Mouse (Mus musculus): ENCODE measurements around the gene Phyhipl. TPM values are rescaled to one million over a fixed set of nuclear protein-coding genes. Genes with fewer than 3 reads are reported as not detected.

Gene Phyhipl
- total RNA-seq, 2 experiments from 2014 or later = not detected

GRCm38 (mm10) chr10:70535401-70535800, 120.4 kb downstream of the Phyhipl start:
- intact Hi-C loops (cut with DNase I) = no loop called here
- no peak for DNase-seq

GRCm38 (mm10) chr10:70534571-70534970, 121.2 kb downstream of the Phyhipl start:
- no peak for DNase-seq
- intact Hi-C loops (cut with DNase I) = no loop called here

GRCm38 (mm10) chr10:70533986-70534385, 121.8 kb downstream of the Phyhipl start:
- no peak for DNase-seq
- intact Hi-C loops (cut with DNase I) = no loop called here

- DNase-seq = no peak
- intact Hi-C loops (cut with DNase I) = no loop called here
These were observed 122.4 kb downstream of the Phyhipl start for GRCm38 (mm10) chr10:70533301-70533781.

GRCm38 (mm10) chr10:70532249-70532648, 123.5 kb downstream of the Phyhipl start:
- intact Hi-C loops (cut with DNase I) = no loop called here

GRCm38 (mm10) chr10:70530185-70530823, 125.5 kb downstream of the Phyhipl start:
- intact Hi-C loops (cut with DNase I) = no loop called here
- no peak for DNase-seq

More at GRCm38 (mm10) chr10:70532249-70532648, 123.5 kb downstream of the Phyhipl start:
- DNase-seq = no peak

GRCm38 (mm10) chr10:70521379-70521778, 134.4 kb downstream of the Phyhipl start:
- no peak for DNase-seq
- intact Hi-C loops (cut with DNase I) = no loop called here

- intact Hi-C loops (cut with DNase I) = no loop called here
- DNase-seq = peak in 1 of 2 experiments; percentile 50
These were observed 135.3 kb downstream of the Phyhipl start for GRCm38 (mm10) chr10:70520143-70521131.

GRCm38 (mm10) chr10:70519640-70520099, 136.1 kb downstream of the Phyhipl start:
- DNase-seq = no peak
- intact Hi-C loops (cut with DNase I) = no loop called here

- no peak for DNase-seq
- intact Hi-C loops (cut with DNase I) = no loop called here
These were observed 139.1 kb downstream of the Phyhipl start for GRCm38 (mm10) chr10:70516661-70517060.

GRCm38 (mm10) chr10:70514848-70515247, 140.9 kb downstream of the Phyhipl start:
- peak in 1 of 2 experiments; percentile 2 for DNase-seq
- intact Hi-C loops (cut with DNase I) = no loop called here

- intact Hi-C loops (cut with DNase I) = loop anchor here (2.0 kb wide), 1 partner anchor 139 kb away; no protein-coding TSS in a partner anchor
- no peak for DNase-seq
These were observed 147.9 kb downstream of the Phyhipl start for GRCm38 (mm10) chr10:70507880-70508279.

Other genes starting within 250 kb of the Phyhipl start
- gene Fam13c, start 215.5 kb downstream of the Phyhipl start, total RNA-seq (2021) = 1 to 10 TPM; 4.7 to 5.8 TPM

Measured in gastrocnemius, postnatal 36 days (tissue).